Mouse (Mus musculus): ENCODE data around the gene D930020B18Rik. TPM values are rescaled to one million over a fixed set of nuclear protein-coding genes. Genes with fewer than 3 reads are reported as not detected.

D930020B18Rik gene
- polyA plus RNA-seq, 1 experiment from 2014 or later = 1.4 TPM

DNA sequence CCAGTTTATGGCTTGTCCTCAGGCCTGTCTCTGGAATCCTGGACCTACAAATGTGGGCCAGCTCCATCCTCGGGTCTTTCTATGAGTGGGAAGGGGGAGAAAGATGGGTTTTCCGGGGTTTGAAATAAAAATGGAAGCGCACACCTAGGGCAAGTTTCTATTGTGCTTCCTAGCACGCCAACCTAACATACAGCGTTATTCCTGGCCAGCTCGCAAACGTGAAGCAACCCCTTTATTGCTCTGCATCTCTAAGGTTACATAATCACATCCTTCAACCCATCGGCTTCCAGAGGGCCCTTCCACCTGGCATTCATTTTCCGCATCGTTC, 480 bp upstream of the D930020B18Rik start:
- Histone ChIP-seq H3K27ac (replicated peaks; ENCODE audit: low read depth, low read length) (no peak overlapping the region), H3K4me3 (ENCODE audit: low read depth, low read length) (peak overlapping the region; percentile 47), H3K9ac (replicated peaks; ENCODE audit: low read length) (no peak overlapping the region), H3K4me1 (ENCODE audit: control insufficient read depth, insufficient read depth, low read length) (peaks cover 4% of the 10 kb centered on the region; the same call in 1 of the 2 replicates), H3K9me3 (replicated peaks; ENCODE audit: control insufficient read depth, low read length) (no peaks in the 10 kb centered on the region), H3K36me3 (replicated peaks; ENCODE audit: control insufficient read depth, insufficient read depth, low read depth, low read length) (no peaks in the 10 kb centered on the region), H3K27me3 (ENCODE audit: control insufficient read depth, insufficient read depth, low read length) (peaks cover 9% of the 10 kb centered on the region; the same call in 1 of the 2 replicates), H3K4me2 (ENCODE audit: low read depth, low read length) (peak overlapping the region; percentile 94; the same call in 1 of the 2 replicates)
- DNase-seq (ENCODE audit: low spot score) (peak; percentile 77), ATAC-seq (replicated peaks; ENCODE audit: insufficient number of reproducible peaks, low FRiP score, low TSS enrichment, low read depth) (peak; percentile 36; the same call in 1 of the 2 replicates)
- WGBS = 12% methylated on average over 10 of the region's 10 CpGs

DNA sequence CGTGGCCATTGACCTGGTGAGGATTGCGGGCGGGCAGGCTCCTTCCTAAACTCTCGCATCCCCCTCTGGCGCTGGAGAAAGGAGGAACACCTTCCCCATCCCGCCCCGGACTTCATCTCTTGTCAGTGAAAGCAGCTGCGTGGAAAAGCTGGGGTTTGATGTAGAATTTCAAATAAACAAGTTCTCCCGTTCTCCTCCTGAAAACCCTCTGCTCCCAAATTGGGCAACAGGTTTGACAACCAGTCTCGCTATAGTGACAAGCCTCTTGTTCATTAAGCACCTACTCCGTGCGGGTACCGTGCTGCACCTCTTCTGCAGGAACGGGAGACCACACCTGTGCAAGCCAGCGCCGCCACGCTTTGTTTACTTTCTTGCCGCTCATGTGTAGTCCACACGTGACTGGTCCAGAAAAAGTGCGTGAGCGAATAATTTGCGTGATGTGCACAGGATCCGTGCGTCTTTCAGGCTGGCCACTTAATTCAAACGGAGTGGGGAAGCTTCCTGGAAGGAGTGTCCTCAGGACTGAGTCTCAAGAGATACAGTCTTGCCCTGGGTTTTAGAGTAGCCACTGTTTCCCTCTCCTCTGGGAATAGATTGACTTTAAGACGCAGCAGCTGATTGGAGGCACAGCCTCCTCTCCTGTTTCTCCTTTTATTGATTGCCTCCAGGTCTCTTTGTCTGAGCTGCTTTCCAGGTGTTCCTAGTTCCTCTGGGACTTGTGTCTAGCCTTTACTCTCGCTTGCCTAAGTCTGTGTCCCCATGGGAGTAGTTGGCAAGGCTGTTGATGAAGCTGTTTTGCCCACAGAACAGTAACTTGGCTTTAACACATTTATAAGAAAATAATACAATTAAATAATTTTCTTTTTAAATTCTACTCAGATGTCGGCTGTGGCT, 913 bp downstream of the D930020B18Rik start:
- H3K4me2 ChIP-seq (ENCODE audit: low read depth, low read length) = peak overlapping the region; percentile 94
- ATAC-seq (replicated peaks; ENCODE audit: insufficient number of reproducible peaks, low FRiP score, low TSS enrichment, low read depth) = no peak
- no peak overlapping the region for H3K27ac ChIP-seq (replicated peaks; ENCODE audit: low read depth, low read length)
- peaks cover 9% of the 10 kb centered on the region; the same call in 1 of the 2 replicates for H3K27me3 ChIP-seq (ENCODE audit: control insufficient read depth, insufficient read depth, low read length)
- 3% methylated on average over 28 of the region's 28 CpGs for WGBS
- H3K9me3 ChIP-seq (replicated peaks; ENCODE audit: control insufficient read depth, low read length) = no peaks in the 10 kb centered on the region
- H3K4me3 ChIP-seq (ENCODE audit: low read depth, low read length) = peak overlapping the region; percentile 47
- peaks cover 4% of the 10 kb centered on the region; the same call in 1 of the 2 replicates for H3K4me1 ChIP-seq (ENCODE audit: control insufficient read depth, insufficient read depth, low read length)
- H3K36me3 ChIP-seq (replicated peaks; ENCODE audit: control insufficient read depth, insufficient read depth, low read depth, low read length) = no peaks in the 10 kb centered on the region
- peak overlapping the region; percentile 37 for H3K9ac ChIP-seq (replicated peaks; ENCODE audit: low read length)
- DNase-seq (ENCODE audit: low spot score) = peak; percentile 49

- DNase-seq (ENCODE audit: low spot score) (no peak), ATAC-seq (replicated peaks; ENCODE audit: insufficient number of reproducible peaks, low FRiP score, low TSS enrichment, low read depth) (no peak)
- Histone ChIP-seq H3K4me2 (ENCODE audit: low read depth, low read length) (no peak overlapping the region), H3K4me3 (ENCODE audit: low read depth, low read length) (no peak overlapping the region), H3K36me3 (replicated peaks; ENCODE audit: control insufficient read depth, insufficient read depth, low read depth, low read length) (no peaks in the 10 kb centered on the region), H3K27ac (replicated peaks; ENCODE audit: low read depth, low read length) (no peak overlapping the region), H3K4me1 (ENCODE audit: control insufficient read depth, insufficient read depth, low read length) (peaks cover 4% of the 10 kb centered on the region; the same call in 1 of the 2 replicates), H3K27me3 (ENCODE audit: control insufficient read depth, insufficient read depth, low read length) (peaks cover 9% of the 10 kb centered on the region; the same call in 1 of the 2 replicates), H3K9ac (replicated peaks; ENCODE audit: low read length) (no peak overlapping the region), H3K9me3 (replicated peaks; ENCODE audit: control insufficient read depth, low read length) (no peaks in the 10 kb centered on the region)
- WGBS = 58% methylated on average over 6 of the region's 6 CpGs
Observed at GRCm38 (mm10) chr10:121646294-121646693, 4.9 kb downstream of the D930020B18Rik start.

GRCm38 (mm10) chr10:121653079-121653478, 11.7 kb downstream of the D930020B18Rik start:
- H3K36me3 ChIP-seq (replicated peaks; ENCODE audit: control insufficient read depth, insufficient read depth, low read depth, low read length) = no peaks in the 10 kb centered on the region
- 91% methylated on average over 1 of the region's 1 CpGs for WGBS
- DNase-seq (ENCODE audit: low spot score) = no peak

GRCm38 (mm10) chr10:121655907-121656306, 14.5 kb downstream of the D930020B18Rik start:
- Histone ChIP-seq H3K9ac (replicated peaks; ENCODE audit: low read length) (no peak overlapping the region), H3K36me3 (replicated peaks; ENCODE audit: control insufficient read depth, insufficient read depth, low read depth, low read length) (no peaks in the 10 kb centered on the region), H3K4me1 (ENCODE audit: control insufficient read depth, insufficient read depth, low read length) (no peaks in the 10 kb centered on the region), H3K4me3 (ENCODE audit: low read depth, low read length) (no peak overlapping the region), H3K9me3 (replicated peaks; ENCODE audit: control insufficient read depth, low read length) (no peaks in the 10 kb centered on the region), H3K4me2 (ENCODE audit: low read depth, low read length) (no peak overlapping the region), H3K27me3 (ENCODE audit: control insufficient read depth, insufficient read depth, low read length) (no peaks in the 10 kb centered on the region), H3K27ac (replicated peaks; ENCODE audit: low read depth, low read length) (no peak overlapping the region)
- WGBS = 87% methylated on average over 4 of the region's 4 CpGs
- ATAC-seq (replicated peaks; ENCODE audit: insufficient number of reproducible peaks, low FRiP score, low TSS enrichment, low read depth) (no peak), DNase-seq (ENCODE audit: low spot score) (no peak)

More at GRCm38 (mm10) chr10:121653079-121653478, 11.7 kb downstream of the D930020B18Rik start:
- Histone ChIP-seq H3K4me2 (ENCODE audit: low read depth, low read length) (no peak overlapping the region), H3K27me3 (ENCODE audit: control insufficient read depth, insufficient read depth, low read length) (no peaks in the 10 kb centered on the region), H3K4me1 (ENCODE audit: control insufficient read depth, insufficient read depth, low read length) (no peaks in the 10 kb centered on the region), H3K9me3 (replicated peaks; ENCODE audit: control insufficient read depth, low read length) (no peaks in the 10 kb centered on the region), H3K9ac (replicated peaks; ENCODE audit: low read length) (no peak overlapping the region), H3K4me3 (ENCODE audit: low read depth, low read length) (no peak overlapping the region), H3K27ac (replicated peaks; ENCODE audit: low read depth, low read length) (no peak overlapping the region)
- ATAC-seq (replicated peaks; ENCODE audit: insufficient number of reproducible peaks, low FRiP score, low TSS enrichment, low read depth) = no peak

- 84% methylated on average over 2 of the region's 2 CpGs for WGBS
- H3K4me2 ChIP-seq (ENCODE audit: low read depth, low read length) = no peak overlapping the region
- no peaks in the 10 kb centered on the region for H3K4me1 ChIP-seq (ENCODE audit: control insufficient read depth, insufficient read depth, low read length)
- H3K9ac ChIP-seq (replicated peaks; ENCODE audit: low read length) = no peak overlapping the region
- no peaks in the 10 kb centered on the region for H3K36me3 ChIP-seq (replicated peaks; ENCODE audit: control insufficient read depth, insufficient read depth, low read depth, low read length)
- H3K4me3 ChIP-seq (ENCODE audit: low read depth, low read length) = no peak overlapping the region
- no peak overlapping the region for H3K27ac ChIP-seq (replicated peaks; ENCODE audit: low read depth, low read length)
- ATAC-seq (replicated peaks; ENCODE audit: insufficient number of reproducible peaks, low FRiP score, low TSS enrichment, low read depth) = no peak
- no peaks in the 10 kb centered on the region for H3K27me3 ChIP-seq (ENCODE audit: control insufficient read depth, insufficient read depth, low read length)
- no peak for DNase-seq (ENCODE audit: low spot score)
- H3K9me3 ChIP-seq (replicated peaks; ENCODE audit: control insufficient read depth, low read length) = no peaks in the 10 kb centered on the region
Observed at GRCm38 (mm10) chr10:121662711-121663110, 21.3 kb downstream of the D930020B18Rik start.

- no peak overlapping the region; the same call in 1 of the 2 replicates for H3K9ac ChIP-seq (replicated peaks; ENCODE audit: low read length)
- 57% methylated on average over 13 of the region's 13 CpGs for WGBS
Observed at GRCm38 (mm10) chr10:121663599-121663998, 22.2 kb downstream of the D930020B18Rik start.

GRCm38 (mm10) chr10:121665631-121666145, 24.3 kb downstream of the D930020B18Rik start:
- Histone ChIP-seq H3K27me3 (ENCODE audit: control insufficient read depth, insufficient read depth, low read length) (no peaks in the 10 kb centered on the region), H3K27ac (replicated peaks; ENCODE audit: low read depth, low read length) (no peak overlapping the region), H3K9me3 (replicated peaks; ENCODE audit: control insufficient read depth, low read length) (no peaks in the 10 kb centered on the region), H3K4me3 (ENCODE audit: low read depth, low read length) (no peak overlapping the region), H3K9ac (replicated peaks; ENCODE audit: low read length) (no peak overlapping the region), H3K4me1 (ENCODE audit: control insufficient read depth, insufficient read depth, low read length) (no peaks in the 10 kb centered on the region), H3K36me3 (replicated peaks; ENCODE audit: control insufficient read depth, insufficient read depth, low read depth, low read length) (no peaks in the 10 kb centered on the region), H3K4me2 (ENCODE audit: low read depth, low read length) (no peak overlapping the region)
- DNase-seq (ENCODE audit: low spot score) (no peak), ATAC-seq (replicated peaks; ENCODE audit: insufficient number of reproducible peaks, low FRiP score, low TSS enrichment, low read depth) (no peak)
- 69% methylated on average over 8 of the region's 8 CpGs for WGBS

More at GRCm38 (mm10) chr10:121663599-121663998, 22.2 kb downstream of the D930020B18Rik start:
- Histone ChIP-seq H3K9me3 (replicated peaks; ENCODE audit: control insufficient read depth, low read length) (no peaks in the 10 kb centered on the region), H3K36me3 (replicated peaks; ENCODE audit: control insufficient read depth, insufficient read depth, low read depth, low read length) (no peaks in the 10 kb centered on the region), H3K27me3 (ENCODE audit: control insufficient read depth, insufficient read depth, low read length) (no peaks in the 10 kb centered on the region), H3K4me3 (ENCODE audit: low read depth, low read length) (no peak overlapping the region), H3K27ac (replicated peaks; ENCODE audit: low read depth, low read length) (no peak overlapping the region), H3K4me2 (ENCODE audit: low read depth, low read length) (no peak overlapping the region), H3K4me1 (ENCODE audit: control insufficient read depth, insufficient read depth, low read length) (no peaks in the 10 kb centered on the region)
- DNase-seq (ENCODE audit: low spot score) = no peak
- ATAC-seq (replicated peaks; ENCODE audit: insufficient number of reproducible peaks, low FRiP score, low TSS enrichment, low read depth) = no peak

Data from embryonic facial prominence, embryonic 11.5 days (tissue).